Mouse (Mus musculus) forelimb bud, embryonic 11.5 days (tissue): ENCODE measurements around the gene Fabp2.
"Not testable (repeated sequence)": the region's sequence is repeated elsewhere in the genome, so short reads cannot be mapped to it uniquely, and the experiment has no call there.

Experiments used
- DNase-seq: peaks from one replicate; pipeline ENCODE4 v3.0.0-alpha.2; 2012; ENCODE audit warnings: low read depth, low spot score

Gene Fabp2

GRCm38 (mm10) chr3:122919260-122919659, 24.4 kb downstream of the Fabp2 start, which contains the start of gene Gm10959:
TSS of gene Gm10959 (minus strand) at chr3:122919360.
- DNase-seq, result no peak

GRCm38 (mm10) chr3:122920572-122921435, 25.9 kb downstream of the Fabp2 start:
- no peak for DNase-seq

GRCm38 (mm10) chr3:122921676-122922527, 27.0 kb downstream of the Fabp2 start:
- DNase-seq, result no peak

GRCm38 (mm10) chr3:122923147-122923546, 28.3 kb downstream of the Fabp2 start:
- no peak for DNase-seq

GRCm38 (mm10) chr3:122924009-122924914, 29.4 kb downstream of the Fabp2 start, which contains the start of gene 1810037I17Rik:
TSS of gene 1810037I17Rik (plus strand) at chr3:122924203.
- peak; percentile 95 for DNase-seq

- no peak for DNase-seq
Measured at GRCm38 (mm10) chr3:122929723-122930122, 34.9 kb downstream of the Fabp2 start.

DNA sequence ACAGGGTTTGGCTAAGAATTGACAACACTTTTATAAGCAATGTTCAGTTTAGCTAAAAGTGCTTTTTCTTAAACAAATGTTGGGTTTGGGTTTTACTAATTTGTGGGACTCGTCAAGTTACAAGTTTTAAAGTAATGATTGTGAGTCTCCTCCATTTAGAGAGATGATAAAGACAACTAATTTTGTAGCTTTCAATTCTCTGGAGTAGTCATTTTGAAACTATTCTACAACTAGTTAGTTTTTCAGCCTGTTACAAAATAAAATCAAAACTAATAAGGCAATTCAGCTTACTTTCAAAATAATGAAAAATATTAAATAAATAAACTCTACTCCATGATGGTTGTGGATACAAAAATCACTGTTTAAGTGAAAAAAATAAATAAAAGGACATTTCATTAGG, 37.6 kb downstream of the Fabp2 start:
- DNase-seq, result no peak

DNA sequence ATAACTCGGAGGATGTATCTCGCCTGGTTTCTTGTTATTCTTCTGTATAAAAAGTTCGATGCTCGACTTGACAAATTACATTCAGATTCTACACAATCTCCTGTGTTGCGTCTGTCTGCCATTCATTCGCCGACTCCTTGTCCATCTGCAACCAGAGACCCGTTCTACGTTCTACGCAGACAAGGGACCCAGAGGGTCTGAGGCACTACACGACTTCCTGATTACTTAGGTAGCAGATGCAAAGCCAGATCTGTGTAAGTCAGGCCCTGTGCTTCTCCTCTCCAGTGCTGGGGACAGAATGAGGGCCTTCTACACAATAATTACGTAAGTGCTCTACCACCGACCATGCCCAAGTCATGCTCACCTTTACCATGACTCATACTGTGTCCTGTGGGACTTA, 42.3 kb downstream of the Fabp2 start:
- not testable (repeated sequence) for DNase-seq

GRCm38 (mm10) chr3:122939215-122939614, 44.3 kb downstream of the Fabp2 start:
- peak; percentile 27 for DNase-seq

DNA sequence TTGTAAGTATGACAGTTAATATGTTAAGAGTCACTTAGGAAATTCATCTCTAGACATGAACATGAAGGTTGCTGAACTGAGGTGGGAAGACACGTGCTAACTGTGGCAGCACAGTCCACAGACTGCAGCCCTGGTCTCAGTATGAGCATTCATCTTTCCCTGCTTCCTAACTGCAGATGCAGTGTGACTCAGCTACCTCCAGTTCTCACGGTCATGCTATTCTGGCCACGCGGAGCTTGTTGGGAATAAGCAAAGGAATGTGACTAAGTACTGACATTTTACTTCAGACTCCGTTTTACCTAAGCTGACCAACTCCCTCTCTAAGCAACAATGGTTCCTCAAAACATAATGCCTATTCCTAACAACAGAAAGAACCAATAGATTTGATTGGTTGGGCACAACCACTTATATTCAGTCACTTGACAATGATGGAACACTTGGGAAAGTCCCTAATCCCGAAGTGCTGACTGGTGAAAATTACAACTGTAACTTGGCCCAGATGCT, 48.6 kb downstream of the Fabp2 start:
- no peak for DNase-seq
